Mouse (Mus musculus): Measurements from ENCODE around the gene Ugt1a6a. TPM values are rescaled to one million over a fixed set of nuclear protein-coding genes. Genes with fewer than 3 reads are reported as not detected.
A peak's percentile ranks its signal among the peaks of the same experiment; 100 is the strongest.
"Not testable (repeated sequence)": the region's sequence is repeated elsewhere in the genome, so short reads cannot be mapped to it uniquely, and the experiment has no call there.

The Ugt1a6a gene
- total RNA-seq, 2 experiments from 2014 or later: 1.5 to 2.3 TPM

GRCm38 (mm10) chr1:88215466-88216380 is 81.1 kb downstream of the Ugt1a6a start:
- intact Hi-C loops (cut with DNase I): no loop called here
- no peak for DNase-seq (ENCODE audit: extremely low spot score in 1 of 2, low spot score in 2 of 2)
- no peak for TF ChIP-seq CTCF (IDR thresholded peaks at IDR 0.05)
- no peak overlapping the region for H3K4me3 ChIP-seq
- no peak overlapping the region for H3K27ac ChIP-seq

GRCm38 (mm10) chr1:88216551-88216950 is 81.9 kb downstream of the Ugt1a6a start:
- Histone ChIP-seq H3K4me3 (no peak overlapping the region), H3K27ac (no peak overlapping the region)
- intact Hi-C loops (cut with DNase I): no loop called here
- no peak for TF ChIP-seq CTCF (IDR thresholded peaks at IDR 0.05)
- DNase-seq (ENCODE audit: extremely low spot score in 1 of 2, low spot score in 2 of 2): no peak

- TF ChIP-seq CTCF (IDR thresholded peaks at IDR 0.05): no peak; the same call in 1 of the 2 replicates
- H3K27ac ChIP-seq: no peak overlapping the region
- DNase-seq (ENCODE audit: extremely low spot score in 1 of 2, low spot score in 2 of 2): peak in 1 of 2 experiments; percentile 14
- no peak overlapping the region for H3K4me3 ChIP-seq
- intact Hi-C loops (cut with DNase I): no loop called here
These were observed 82.5 kb downstream of the Ugt1a6a start for GRCm38 (mm10) chr1:88217144-88217543.

DNA sequence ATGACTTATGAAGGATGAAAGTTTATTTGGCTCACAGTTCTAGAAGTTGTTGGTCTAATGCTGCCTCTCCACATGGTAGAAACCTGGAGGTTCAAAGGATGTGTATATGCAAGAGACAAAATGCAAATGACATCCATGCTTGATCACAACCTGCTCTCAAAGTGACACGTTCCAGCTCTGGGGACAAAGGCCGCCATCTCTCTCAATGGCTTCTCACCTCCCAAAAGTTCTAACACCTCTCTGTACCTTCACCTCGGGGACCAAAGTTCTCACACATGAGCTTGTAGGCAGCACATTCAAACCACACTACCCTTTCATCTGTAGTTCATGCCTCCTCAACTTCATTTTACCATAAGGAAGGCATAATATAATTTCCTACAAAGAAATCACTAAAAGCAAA is 83.0 kb downstream of the Ugt1a6a start:
- DNase-seq (ENCODE audit: extremely low spot score in 1 of 2, low spot score in 2 of 2): no peak
- Histone ChIP-seq H3K27ac (no peak overlapping the region), H3K4me3 (no peak overlapping the region)
- intact Hi-C loops (cut with DNase I): no loop called here
- no peak for TF ChIP-seq CTCF (IDR thresholded peaks at IDR 0.05)

DNA sequence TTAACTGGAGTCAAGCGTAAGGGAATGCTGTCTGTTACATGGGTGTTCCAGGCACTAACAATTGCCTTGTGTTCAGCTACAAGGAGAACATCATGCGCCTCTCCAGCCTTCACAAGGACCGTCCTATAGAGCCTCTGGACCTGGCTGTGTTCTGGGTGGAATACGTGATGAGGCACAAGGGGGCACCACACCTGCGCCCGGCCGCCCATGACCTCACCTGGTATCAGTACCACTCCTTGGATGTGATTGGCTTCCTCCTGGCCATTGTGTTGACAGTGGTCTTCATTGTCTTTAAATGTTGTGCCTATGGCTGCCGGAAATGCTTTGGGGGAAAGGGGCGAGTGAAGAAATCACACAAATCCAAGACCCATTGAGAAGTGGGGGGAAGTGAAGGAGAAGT is 83.4 kb downstream of the Ugt1a6a start:
- no peak overlapping the region for H3K4me3 ChIP-seq
- no peak overlapping the region for H3K27ac ChIP-seq
- intact Hi-C loops (cut with DNase I): no loop called here
- peak in 1 of 2 experiments; percentile 22 for DNase-seq (ENCODE audit: extremely low spot score in 1 of 2, low spot score in 2 of 2)
- no peak for TF ChIP-seq CTCF (IDR thresholded peaks at IDR 0.05)

GRCm38 (mm10) chr1:88218591-88218990 is 84.0 kb downstream of the Ugt1a6a start:
- no peak for DNase-seq (ENCODE audit: extremely low spot score in 1 of 2, low spot score in 2 of 2)
- intact Hi-C loops (cut with DNase I): no loop called here

DNA sequence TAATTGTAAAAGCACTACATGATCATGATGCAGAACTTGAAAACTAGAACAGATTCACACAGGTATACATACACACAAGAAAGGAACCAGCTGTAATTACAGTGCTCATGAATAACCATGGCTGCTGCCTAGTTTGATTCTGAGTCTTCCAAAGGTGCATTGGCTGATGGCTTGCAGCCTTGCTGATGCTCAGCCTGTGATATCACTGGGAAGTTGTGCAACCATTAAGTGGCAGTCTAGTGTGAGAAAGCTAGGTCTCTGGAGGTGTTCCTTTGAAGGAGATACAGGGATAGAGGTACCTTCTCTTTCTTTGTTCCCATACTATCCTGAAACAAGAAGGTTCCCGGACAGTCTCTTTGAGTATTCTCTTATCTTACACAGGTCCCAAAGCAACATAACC is 84.4 kb downstream of the Ugt1a6a start:
- intact Hi-C loops (cut with DNase I): no loop called here
- no peak for DNase-seq (ENCODE audit: extremely low spot score in 1 of 2, low spot score in 2 of 2)
- H3K4me3 ChIP-seq: no peak overlapping the region
- TF ChIP-seq CTCF (IDR thresholded peaks at IDR 0.05): no peak
- H3K27ac ChIP-seq: no peak overlapping the region

More at GRCm38 (mm10) chr1:88218591-88218990, 84.0 kb downstream of the Ugt1a6a start:
- no peak overlapping the region for H3K4me3 ChIP-seq
- no peak for TF ChIP-seq CTCF (IDR thresholded peaks at IDR 0.05)
- no peak overlapping the region for H3K27ac ChIP-seq

- intact Hi-C loops (cut with DNase I): no loop called here
- no peak for DNase-seq (ENCODE audit: extremely low spot score in 1 of 2, low spot score in 2 of 2)
These were observed 85.7 kb downstream of the Ugt1a6a start for GRCm38 (mm10) chr1:88220336-88220735.

GRCm38 (mm10) chr1:88222216-88222615 is 87.6 kb downstream of the Ugt1a6a start:
- intact Hi-C loops (cut with DNase I): no loop called here

More at GRCm38 (mm10) chr1:88220336-88220735, 85.7 kb downstream of the Ugt1a6a start:
- Histone ChIP-seq H3K4me3 (no peak overlapping the region), H3K27ac (no peak overlapping the region)
- TF ChIP-seq CTCF (IDR thresholded peaks at IDR 0.05): no peak

GRCm38 (mm10) chr1:88223011-88223515 is 88.5 kb downstream of the Ugt1a6a start:
- H3K4me3 ChIP-seq; DNase-seq (ENCODE audit: extremely low spot score in 1 of 2, low spot score in 2 of 2); H3K27ac ChIP-seq; intact Hi-C loops (cut with DNase I): not testable (repeated sequence)

More at GRCm38 (mm10) chr1:88222216-88222615, 87.6 kb downstream of the Ugt1a6a start:
- no peak for TF ChIP-seq CTCF (IDR thresholded peaks at IDR 0.05)
- H3K4me3 ChIP-seq: no peak overlapping the region
- DNase-seq (ENCODE audit: extremely low spot score in 1 of 2, low spot score in 2 of 2): no peak
- no peak overlapping the region for H3K27ac ChIP-seq

DNA sequence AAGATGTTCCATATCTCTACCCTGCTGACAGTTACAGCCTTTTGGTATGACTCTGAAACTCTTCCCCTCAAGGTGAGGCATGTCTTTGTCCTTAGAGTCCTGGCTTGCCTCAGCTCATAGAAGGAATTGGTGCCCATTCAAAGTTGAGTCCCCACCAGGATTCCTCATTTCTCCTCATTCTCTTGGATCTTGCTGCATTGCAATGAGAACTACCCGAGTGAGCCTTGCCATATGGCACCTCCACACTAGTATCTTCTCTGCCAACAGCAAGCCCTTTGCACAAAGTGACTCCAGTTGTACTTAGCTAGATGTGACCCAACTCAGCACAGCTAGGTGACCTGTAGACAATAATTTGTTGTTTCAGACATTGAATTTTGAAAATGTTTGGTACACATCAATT is 89.0 kb downstream of the Ugt1a6a start:
- Histone ChIP-seq H3K27ac (no peak overlapping the region), H3K4me3 (no peak overlapping the region)
- intact Hi-C loops (cut with DNase I): no loop called here
- TF ChIP-seq CTCF (IDR thresholded peaks at IDR 0.05): no peak
- peak in 1 of 2 experiments; percentile 12 for DNase-seq (ENCODE audit: extremely low spot score in 1 of 2, low spot score in 2 of 2)

- H3K27ac ChIP-seq: no peak overlapping the region
- no peak for TF ChIP-seq CTCF (IDR thresholded peaks at IDR 0.05)
- H3K4me3 ChIP-seq: no peak overlapping the region
- intact Hi-C loops (cut with DNase I): no loop called here
- DNase-seq (ENCODE audit: extremely low spot score in 1 of 2, low spot score in 2 of 2): no peak
These were observed 89.6 kb downstream of the Ugt1a6a start for GRCm38 (mm10) chr1:88224029-88224776.

GRCm38 (mm10) chr1:88225301-88225700 is 90.7 kb downstream of the Ugt1a6a start:
- H3K27ac ChIP-seq; H3K4me3 ChIP-seq; intact Hi-C loops (cut with DNase I); DNase-seq (ENCODE audit: extremely low spot score in 1 of 2, low spot score in 2 of 2): not testable (repeated sequence)

Data from left cerebral cortex, adult 2 months (tissue).